Mouse (Mus musculus): ENCODE data around the gene Dlg4. TPM values are rescaled to one million over a fixed set of nuclear protein-coding genes. Genes with fewer than 3 reads are reported as not detected.

Gene Dlg4
- total RNA-seq, 2 experiments from 2014 or later, result 23.9 to 33.8 TPM

DNA sequence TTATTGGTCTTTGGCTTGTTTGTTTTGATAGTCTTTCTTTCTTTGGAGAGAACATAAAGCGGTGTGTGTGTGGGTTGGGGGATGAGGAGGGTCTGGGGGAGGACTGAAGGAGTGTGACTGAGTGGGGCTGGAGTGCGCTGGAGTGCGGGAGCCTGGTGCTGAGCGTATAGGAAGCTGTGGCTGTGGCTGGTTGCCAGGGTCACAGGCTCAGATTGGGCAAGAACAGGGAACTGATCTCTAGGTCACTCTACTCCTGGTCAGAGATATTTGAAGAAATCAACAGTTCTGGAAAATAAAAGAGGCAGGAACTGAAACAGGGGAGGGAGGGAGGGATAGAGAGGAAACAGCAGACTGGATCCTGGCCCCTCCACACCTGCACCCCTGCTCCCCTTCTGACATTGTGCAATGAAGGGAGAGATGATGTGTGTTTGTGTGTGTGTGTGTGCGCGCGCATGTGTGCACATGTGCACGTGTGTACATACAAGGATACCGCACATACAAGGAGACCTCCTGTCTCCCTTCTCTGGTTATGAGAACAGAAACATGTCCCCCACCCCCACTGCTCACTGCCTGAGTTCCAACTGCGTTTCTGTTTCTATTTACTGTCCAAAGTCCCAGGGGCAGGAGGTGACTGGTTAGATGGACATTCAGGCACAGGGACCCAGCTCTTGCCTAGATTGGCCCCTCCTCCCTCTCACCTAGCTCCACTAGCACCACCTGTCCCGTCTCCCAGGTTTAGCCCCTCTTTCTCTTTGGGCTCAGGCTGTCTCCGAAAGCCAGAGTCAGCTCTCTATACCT lies 75.4 kb downstream of the Dlg4 start, which contains the start of gene Asgr2:
TSS of gene Asgr2 (plus strand) at position 659 of the 798 bp plus-strand sequence.
- DNase-seq (ENCODE audit: low spot score in 2 of 2), result peak in 1 of 2 experiments; percentile 22

Small RNA genes lying within 50 kb of the gene (microRNA-seq; reads per million reads assigned to microRNA genes)
- not detected for gene Gm44349
- gene Mir324, result 1,177 reads per million, percentile 77 among the genes with 10 or more reads in this experiment

Other genes with a start within 250 kb of the Dlg4 start
- 100 to 1,000 TPM in 1 of 2 experiments, 10 to 100 TPM in 1; 95.1 to 110 TPM for gene Chrnb1, start 221.0 kb upstream of the Dlg4 start, total RNA-seq (2021)
- 10 to 100 TPM; 10.1 to 13.8 TPM for gene Fgf11, start 215.1 kb upstream of the Dlg4 start, total RNA-seq (2021)
- gene Tmem102, start 211.3 kb upstream of the Dlg4 start, total RNA-seq (2021), result not detected
- gene Gm39566, start 201.6 kb upstream of the Dlg4 start, total RNA-seq (2021), result not detected
- not detected for gene Spem2, start 198.5 kb upstream of the Dlg4 start, total RNA-seq (2021)
- gene Spem1, start 194.8 kb upstream of the Dlg4 start, total RNA-seq (2021), result under 1 TPM in 1 of 2 experiments, not detected in 1; 0.34 TPM
- gene Nlgn2, start 179.2 kb upstream of the Dlg4 start, total RNA-seq (2021), result 10 to 100 TPM; 22.3 to 23.2 TPM
- 100 to 1,000 TPM in 1 of 2 experiments, 10 to 100 TPM in 1; 97.5 to 141 TPM for gene Tmem256, start 178.4 kb upstream of the Dlg4 start, total RNA-seq (2021)
- gene Plscr3, start 170.6 kb upstream of the Dlg4 start, total RNA-seq (2021), result 10 to 100 TPM; 39.3 to 41.4 TPM
- gene Tnk1, start 158.2 kb upstream of the Dlg4 start, total RNA-seq (2021), result under 1 TPM in 1 of 2 experiments, not detected in 1; 0.13 TPM
- gene Tmem95, start 138.9 kb upstream of the Dlg4 start, total RNA-seq (2021), result not detected
- gene Kctd11, start 135.5 kb upstream of the Dlg4 start, total RNA-seq (2021), result 1 to 10 TPM; 3.5 to 4.7 TPM
- 1 to 10 TPM in 1 of 2 experiments, under 1 TPM in 1; 0.65 to 1.1 TPM for gene Acap1, start 121.4 kb upstream of the Dlg4 start, total RNA-seq (2021)
- gene 2810408A11Rik, start 116.0 kb upstream of the Dlg4 start, total RNA-seq (2021), result 1 to 10 TPM; 3.2 to 4.1 TPM
- 10 to 100 TPM; 32.3 to 36.9 TPM for gene Neurl4, start 115.9 kb upstream of the Dlg4 start, total RNA-seq (2021)
- gene Gps2, start 103.1 kb upstream of the Dlg4 start, total RNA-seq (2021), result 10 to 100 TPM; 35.9 to 44.5 TPM
- gene Eif5a, start 95.0 kb upstream of the Dlg4 start, total RNA-seq (2021), result 100 to 1,000 TPM; 565 to 571 TPM
- 1 to 10 TPM; 5.1 to 6.4 TPM for gene Ybx2, start 81.1 kb upstream of the Dlg4 start, total RNA-seq (2021)
- gene Slc2a4, start 68.8 kb upstream of the Dlg4 start, total RNA-seq (2021), result 100 to 1,000 TPM; 111 to 142 TPM
- under 1 TPM in 1 of 2 experiments, not detected in 1; 0.34 TPM for gene Cldn7, start 52.2 kb upstream of the Dlg4 start, total RNA-seq (2021)
- gene Ctdnep1, start 35.8 kb upstream of the Dlg4 start, total RNA-seq (2021), result 100 to 1,000 TPM; 204 to 229 TPM
- gene Elp5, start 34.4 kb upstream of the Dlg4 start, total RNA-seq (2021), result 10 to 100 TPM; 61.9 to 63.7 TPM
- 100 to 1,000 TPM; 234 to 246 TPM for gene Gabarap, start 25.8 kb upstream of the Dlg4 start, total RNA-seq (2021)
- gene Phf23, start 21.2 kb upstream of the Dlg4 start, total RNA-seq (2021), result 10 to 100 TPM; 31.5 to 34.7 TPM
- 10 to 100 TPM; 19.1 to 22.8 TPM for gene Dvl2, start 16.3 kb upstream of the Dlg4 start, total RNA-seq (2021)
- 100 to 1,000 TPM; 233 to 241 TPM for gene Acadvl, start 1.5 kb upstream of the Dlg4 start, total RNA-seq (2021)
- gene Asgr1, start 37.1 kb downstream of the Dlg4 start, total RNA-seq (2021), result under 1 TPM in 1 of 2 experiments, not detected in 1; 0.62 TPM
- gene Asgr2, start 75.7 kb downstream of the Dlg4 start, total RNA-seq (2021), result under 1 TPM in 1 of 2 experiments, not detected in 1; 0.62 TPM
- gene Mgl2, start 113.4 kb downstream of the Dlg4 start, total RNA-seq (2021), result 1 to 10 TPM; 2.8 to 4.2 TPM
- 10 to 100 TPM in 1 of 2 experiments, 1 to 10 TPM in 1; 8.6 to 10.5 TPM for gene Clec10a, start 139.3 kb downstream of the Dlg4 start, total RNA-seq (2021)
- not detected for gene Slc16a11, start 195.8 kb downstream of the Dlg4 start, total RNA-seq (2021)
- 1 to 10 TPM; 2.6 to 3.2 TPM for gene Slc16a13, start 204.1 kb downstream of the Dlg4 start, total RNA-seq (2021)
- 10 to 100 TPM; 20.2 to 22.2 TPM for gene Bcl6b, start 212.9 kb downstream of the Dlg4 start, total RNA-seq (2021)
- gene 0610010K14Rik, start 221.0 kb downstream of the Dlg4 start, total RNA-seq (2021), result 10 to 100 TPM; 51.4 to 56.9 TPM
- 1 to 10 TPM; 2.5 to 4.1 TPM for gene Gm21988, start 222.9 kb downstream of the Dlg4 start, total RNA-seq (2021)
- 100 to 1,000 TPM in 1 of 2 experiments, 10 to 100 TPM in 1; 83.0 to 103 TPM for gene Rnasek, start 222.9 kb downstream of the Dlg4 start, total RNA-seq (2021)
- 1 to 10 TPM; 1.3 to 1.7 TPM for gene Alox12, start 238.4 kb downstream of the Dlg4 start, total RNA-seq (2021)

All from gastrocnemius, postnatal 4 days (tissue).